Mouse (Mus musculus): Measurements from ENCODE around the gene Olfr1427.
"Not testable (repeated sequence)": the region's sequence is repeated elsewhere in the genome, so short reads cannot be mapped to it uniquely, and the experiment has no call there.

Olfr1427 gene

DNA sequence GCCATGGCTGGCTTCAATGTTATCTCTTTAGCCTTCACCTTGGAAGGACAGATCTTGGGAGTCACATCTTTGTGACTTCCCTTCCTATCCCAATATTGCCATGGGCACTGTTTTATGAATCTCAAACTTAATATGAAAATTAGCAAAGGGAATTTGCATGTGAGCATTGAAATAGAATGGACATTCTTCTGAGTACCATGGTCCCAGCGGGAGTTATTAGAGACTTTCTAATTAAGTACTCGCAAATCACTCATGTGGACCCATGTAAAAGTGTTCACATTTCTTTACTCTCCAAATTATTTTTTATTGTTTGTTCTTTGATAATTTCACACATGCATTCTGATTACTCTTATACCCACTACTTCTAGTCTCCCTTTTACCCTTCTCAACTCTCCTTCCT is at the start of gene Olfr1427:
Gene Olfr1427 (minus strand): TSS at position 101 of the 400 bp plus-strand sequence.
- no peak for DNase-seq (ENCODE audit: low spot score in 2 of 2)

DNA sequence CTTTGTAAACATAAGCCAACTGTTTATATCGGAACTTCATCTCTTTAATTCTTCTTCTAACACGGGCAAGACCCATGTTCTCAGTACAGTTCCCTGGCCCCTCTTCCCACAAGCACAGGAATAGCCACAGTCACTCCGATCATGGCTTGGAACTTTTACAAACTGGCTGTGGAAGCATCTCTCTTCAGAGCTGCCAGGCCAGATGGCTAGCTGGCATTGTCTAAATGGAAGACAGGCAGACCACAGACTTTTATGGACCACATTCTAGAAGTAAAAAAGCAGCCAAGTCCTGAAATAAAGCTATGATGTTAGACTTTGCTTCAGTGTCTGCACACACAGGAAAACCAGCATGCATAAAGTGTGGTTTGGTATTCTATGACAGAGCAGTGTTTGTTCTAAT is 42.3 kb upstream of the Olfr1427 start:
- DNase-seq (ENCODE audit: low spot score in 2 of 2) = no peak

GRCm38 (mm10) chr19:12143356-12143755 is 40.2 kb upstream of the Olfr1427 start:
- DNase-seq (ENCODE audit: low spot score in 2 of 2) = no peak

GRCm38 (mm10) chr19:12134289-12134688 is 31.2 kb upstream of the Olfr1427 start:
- DNase-seq (ENCODE audit: low spot score in 2 of 2) = no peak

DNA sequence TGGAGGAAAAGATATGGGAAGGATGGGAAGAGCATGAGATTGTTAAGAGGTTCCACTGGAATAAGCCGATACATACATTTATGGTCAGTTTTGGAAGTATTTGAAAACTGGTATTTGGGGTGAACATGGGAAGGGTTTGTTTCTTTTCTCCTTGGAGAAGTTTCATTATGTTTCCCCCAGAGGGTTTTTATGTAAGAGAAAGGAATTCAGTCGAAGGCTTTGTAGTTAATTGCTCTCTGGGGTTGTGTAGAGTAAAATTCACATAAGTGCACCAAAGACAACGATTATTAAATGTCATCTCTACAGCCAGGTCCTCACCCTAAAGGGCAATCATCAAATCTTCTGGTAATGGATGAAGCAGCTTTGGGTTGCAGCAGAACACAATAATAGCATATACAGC is 20.0 kb upstream of the Olfr1427 start, which contains the start of gene Olfr76:
Gene Olfr76 (minus strand): TSS at position 101 of the 400 bp plus-strand sequence.
- no peak for DNase-seq (ENCODE audit: low spot score in 2 of 2)

DNA sequence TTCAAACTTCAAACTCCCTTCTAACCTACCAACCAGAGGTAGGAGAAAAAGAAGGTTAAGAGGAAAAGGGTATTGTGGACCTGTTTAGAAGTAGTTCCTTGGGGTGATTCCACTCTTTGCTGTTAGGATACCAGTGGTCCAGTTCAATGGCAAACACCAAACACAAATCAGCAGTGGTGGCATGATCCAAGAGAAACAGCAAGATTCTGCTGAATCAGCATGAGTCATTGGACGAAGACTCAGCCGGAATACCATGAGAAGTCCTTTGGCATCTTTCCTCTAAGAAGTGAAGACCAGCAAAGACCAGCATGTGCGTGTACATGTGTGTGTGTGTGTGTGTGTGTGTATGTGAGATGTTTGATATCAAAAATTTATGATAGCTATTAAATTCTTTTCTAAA is 13.3 kb upstream of the Olfr1427 start:
- DNase-seq (ENCODE audit: low spot score in 2 of 2) = no peak

- no peak for DNase-seq (ENCODE audit: low spot score in 2 of 2)
Measured at GRCm38 (mm10) chr19:12115797-12116196, 12.7 kb upstream of the Olfr1427 start, which contains the start of gene Olfr1428. Gene Olfr1428, minus strand, starts transcription at chr19:12115897.

- no peak for DNase-seq (ENCODE audit: low spot score in 2 of 2)
Measured at GRCm38 (mm10) chr19:12113807-12114206, 10.7 kb upstream of the Olfr1427 start.

DNA sequence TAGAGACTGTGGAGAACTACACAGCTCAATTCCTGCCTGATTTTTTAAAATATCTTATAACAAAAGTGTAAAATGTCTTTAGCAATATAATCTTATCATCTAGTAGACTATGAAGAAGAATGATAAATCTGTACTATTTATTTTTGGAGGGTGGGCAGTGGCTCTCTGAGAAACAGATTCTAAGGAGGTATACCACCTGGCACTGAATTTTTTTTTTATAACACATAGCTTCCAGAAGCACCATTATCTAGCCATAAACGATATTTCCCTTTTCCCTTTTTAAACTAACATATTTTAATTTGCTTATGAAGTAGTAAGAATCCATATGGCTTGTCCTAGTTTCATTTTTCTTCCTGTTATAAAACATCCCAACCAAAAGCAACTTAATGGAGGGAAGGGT is 1.4 kb upstream of the Olfr1427 start:
- no peak for DNase-seq (ENCODE audit: low spot score in 2 of 2)

- DNase-seq (ENCODE audit: low spot score in 2 of 2) = no peak
Measured at GRCm38 (mm10) chr19:12091913-12092312, 11.2 kb downstream of the Olfr1427 start, which contains the start of gene Olfr1426. Gene Olfr1426, minus strand, starts transcription at chr19:12092013.

DNA sequence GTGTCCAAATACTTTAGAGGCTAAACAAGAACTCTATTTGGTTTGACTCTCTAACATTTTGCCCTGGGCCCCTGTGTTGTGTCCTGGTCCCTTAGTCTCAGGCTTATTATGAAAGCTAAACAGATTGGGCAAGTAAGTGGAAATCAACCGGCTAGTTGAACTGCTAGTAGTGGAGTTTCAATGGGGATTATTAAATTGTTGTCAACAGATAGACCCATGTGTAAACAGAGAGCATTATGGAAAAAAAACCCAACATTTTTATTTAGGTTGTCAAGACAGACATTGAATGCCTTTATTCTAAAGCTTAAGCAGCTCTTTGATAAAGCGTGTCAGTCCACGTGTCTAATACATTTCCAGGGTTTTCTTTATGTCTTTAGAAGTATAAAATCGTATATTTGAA is 25.5 kb downstream of the Olfr1427 start, which contains the start of gene Olfr1425:
Gene Olfr1425 (minus strand): TSS at position 101 of the 400 bp plus-strand sequence.
- not testable (repeated sequence) for DNase-seq (ENCODE audit: low spot score in 2 of 2)

DNA sequence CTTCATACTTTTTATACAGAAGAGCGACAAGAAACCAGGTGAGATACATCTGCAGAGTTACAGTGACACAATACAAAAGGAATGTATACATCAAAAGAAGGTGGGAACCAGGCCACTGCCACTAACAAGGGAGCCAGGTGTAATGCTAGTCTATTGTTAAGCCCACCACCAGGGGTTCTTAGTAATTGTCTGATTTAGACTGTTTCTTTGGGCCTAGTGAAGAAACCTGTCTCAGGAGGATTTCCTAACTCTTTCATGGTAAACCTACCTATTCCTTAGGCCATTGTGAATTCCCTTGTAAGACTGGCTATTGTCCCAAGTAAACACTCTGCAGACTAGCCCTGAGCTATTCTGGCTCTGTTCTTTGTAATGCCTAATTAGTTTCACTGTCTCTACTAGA is 33.6 kb downstream of the Olfr1427 start:
- DNase-seq (ENCODE audit: low spot score in 2 of 2) = not testable (repeated sequence)

- DNase-seq (ENCODE audit: low spot score in 2 of 2) = not testable (repeated sequence)
Measured at GRCm38 (mm10) chr19:12067806-12068205, 35.3 kb downstream of the Olfr1427 start.

DNA sequence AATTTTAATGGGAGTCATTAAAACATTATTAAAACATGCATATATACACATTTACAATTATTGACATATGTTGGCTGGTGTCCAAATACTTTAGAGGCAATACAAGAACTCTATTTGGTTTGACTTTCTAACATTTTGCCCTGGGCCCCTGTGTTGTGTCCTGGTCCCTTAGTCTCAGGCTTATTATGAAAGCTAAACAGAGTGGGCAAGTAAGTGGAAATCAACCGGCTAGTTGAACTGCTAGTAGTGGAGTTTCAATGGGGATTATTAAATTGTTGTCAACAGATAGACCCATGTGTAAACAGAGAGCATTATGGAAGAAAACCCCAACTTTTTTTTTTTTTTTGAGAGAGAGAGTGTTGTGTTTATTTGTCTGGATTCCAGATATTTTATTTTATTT is 40.6 kb downstream of the Olfr1427 start, which contains the start of gene Olfr1424:
Gene Olfr1424 (minus strand): TSS at position 101 of the 400 bp plus-strand sequence.
- DNase-seq (ENCODE audit: low spot score in 2 of 2) = not testable (repeated sequence)

Data from urinary bladder, adult 18-20 months (tissue).